Mouse (Mus musculus) gastrocnemius, postnatal 25 days (tissue): ENCODE measurements at regions not wholly inside any gene's neighbourhood (a gene's known extent, or its start where the extent isn't known, plus 50 kb on each side); places are given as distances from the start of the nearest gene placed in this dataset.

Experiments used
- DNase-seq: peaks from one replicate; pipeline ENCODE4 v3.0.0; 2022

- peak; percentile 18 for DNase-seq
Observed at GRCm38 (mm10) chr7:95082248-95082647, 1088.8 kb upstream of the Tenm4 start.

GRCm38 (mm10) chr7:95084328-95084727, 1086.7 kb upstream of the Tenm4 start:
- DNase-seq = no peak

GRCm38 (mm10) chr7:95091360-95091759, 1079.7 kb upstream of the Tenm4 start:
- no peak for DNase-seq

GRCm38 (mm10) chr7:95129020-95129419, 1042.0 kb upstream of the Tenm4 start:
- no peak for DNase-seq

GRCm38 (mm10) chr7:95133038-95133437, 1038.0 kb upstream of the Tenm4 start:
- DNase-seq = no peak

GRCm38 (mm10) chr7:95134062-95134625, 1036.9 kb upstream of the Tenm4 start:
- DNase-seq = no peak

- DNase-seq = no peak
Observed at GRCm38 (mm10) chr7:95141778-95142177, 1029.3 kb upstream of the Tenm4 start.

- DNase-seq = no peak
Observed at GRCm38 (mm10) chr7:95143037-95143436, 1028.0 kb upstream of the Tenm4 start.
